Mouse (Mus musculus) right cerebral cortex, postnatal 36 days (tissue): ENCODE data around the gene Zfp423.
A peak's percentile ranks its signal among the peaks of the same experiment; 100 is the strongest.

ENCODE experiments used
- DNase-seq, 2 experiments: peaks; one replicate each; pipeline ENCODE4 v3.0.0; 2022; ENCODE audit warnings: low spot score in 2 of 2, mixed read lengths in 1 of 2

The Zfp423 gene

GRCm38 (mm10) chr8:87747142-87747541 lies 212.3 kb downstream of the Zfp423 start:
- no peak for DNase-seq

- no peak for DNase-seq
Observed at GRCm38 (mm10) chr8:87746072-87746471, 213.3 kb downstream of the Zfp423 start.

- DNase-seq, result no peak
Observed at GRCm38 (mm10) chr8:87745125-87745698, 214.2 kb downstream of the Zfp423 start.

- DNase-seq, result no peak
Observed at GRCm38 (mm10) chr8:87744556-87744955, 214.8 kb downstream of the Zfp423 start.

GRCm38 (mm10) chr8:87742016-87742415 lies 217.4 kb downstream of the Zfp423 start:
- DNase-seq, result no peak

GRCm38 (mm10) chr8:87740946-87741530 lies 218.4 kb downstream of the Zfp423 start:
- DNase-seq, result no peak

- DNase-seq, result no peak
Observed at GRCm38 (mm10) chr8:87737900-87738299, 221.5 kb downstream of the Zfp423 start.

- DNase-seq, result no peak
Observed at GRCm38 (mm10) chr8:87734902-87735301, 224.5 kb downstream of the Zfp423 start.

- no peak for DNase-seq
Observed at GRCm38 (mm10) chr8:87734496-87734895, 224.9 kb downstream of the Zfp423 start.

GRCm38 (mm10) chr8:87731062-87731461 lies 228.3 kb downstream of the Zfp423 start:
- no peak for DNase-seq

GRCm38 (mm10) chr8:87723015-87723414 lies 236.4 kb downstream of the Zfp423 start:
- DNase-seq, result no peak

- DNase-seq, result no peak
Observed at GRCm38 (mm10) chr8:87719137-87719815, 240.1 kb downstream of the Zfp423 start.

- DNase-seq, result no peak
Observed at GRCm38 (mm10) chr8:87717445-87717844, 241.9 kb downstream of the Zfp423 start.

GRCm38 (mm10) chr8:87716726-87717248 lies 242.6 kb downstream of the Zfp423 start:
- no peak for DNase-seq

GRCm38 (mm10) chr8:87715731-87716682 lies 243.4 kb downstream of the Zfp423 start:
- DNase-seq, result peak; percentile 50 to 57

GRCm38 (mm10) chr8:87713946-87714345 lies 245.4 kb downstream of the Zfp423 start:
- DNase-seq, result no peak

- no peak for DNase-seq
Observed at GRCm38 (mm10) chr8:87711955-87712354, 247.4 kb downstream of the Zfp423 start.

- DNase-seq, result no peak
Observed at GRCm38 (mm10) chr8:87708127-87708637, 251.2 kb downstream of the Zfp423 start.

- DNase-seq, result no peak
Observed at GRCm38 (mm10) chr8:87707176-87707575, 252.2 kb downstream of the Zfp423 start.

- no peak for DNase-seq
Observed at GRCm38 (mm10) chr8:87704756-87705155, 254.6 kb downstream of the Zfp423 start.

GRCm38 (mm10) chr8:87702790-87703311 lies 256.5 kb downstream of the Zfp423 start:
- DNase-seq, result no peak
